Mouse (Mus musculus) T-cell, adult 2 months (primary cell): Measurements from ENCODE around the gene Taf13.
A peak's percentile ranks its signal among the peaks of the same experiment; 100 is the strongest.

ENCODE experiments used
- DNase-seq: peaks from one replicate; pipeline ENCODE4 v3.0.0; 2022; ENCODE audit warnings: low spot score

Taf13 gene

DNA sequence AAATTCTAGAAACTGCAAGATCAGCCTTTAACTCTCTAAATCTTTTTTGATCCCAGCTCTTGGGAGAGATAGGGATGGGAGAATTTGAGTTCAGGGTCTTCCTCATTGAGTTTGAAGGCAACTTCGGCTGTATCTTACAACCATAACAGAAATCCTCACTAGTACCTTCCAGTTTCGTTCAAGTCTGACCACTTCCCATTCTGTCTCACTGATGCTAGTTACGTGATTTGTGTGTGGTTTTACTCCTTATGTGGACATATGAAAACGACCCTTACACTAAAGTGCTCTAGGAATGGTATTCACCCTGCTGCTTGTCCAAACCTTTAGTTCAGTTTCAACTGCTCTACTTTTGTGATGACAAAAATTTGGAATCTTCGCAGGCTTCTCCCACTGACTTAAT lies 2.5 kb downstream of the Taf13 start:
- DNase-seq, result no peak

DNA sequence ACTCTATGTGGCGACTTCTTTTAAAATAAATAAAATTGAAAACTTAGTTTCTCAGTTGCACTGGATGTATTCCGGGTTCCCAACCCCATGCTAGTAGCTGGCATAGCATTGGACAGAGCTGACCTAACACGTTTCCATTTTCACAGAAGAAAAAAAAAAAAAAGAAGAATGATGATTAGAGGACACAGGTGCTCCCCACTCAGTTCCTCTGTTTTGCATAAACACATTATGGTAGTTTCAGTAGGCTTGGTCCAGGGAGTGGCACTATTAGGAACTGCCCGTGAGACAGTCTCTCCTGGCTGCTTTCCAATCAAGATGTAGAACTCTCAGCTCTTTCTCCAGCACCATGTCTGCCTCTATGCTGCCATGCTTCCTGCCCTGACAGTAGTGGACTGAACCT lies 13.1 kb downstream of the Taf13 start:
- no peak for DNase-seq

DNA sequence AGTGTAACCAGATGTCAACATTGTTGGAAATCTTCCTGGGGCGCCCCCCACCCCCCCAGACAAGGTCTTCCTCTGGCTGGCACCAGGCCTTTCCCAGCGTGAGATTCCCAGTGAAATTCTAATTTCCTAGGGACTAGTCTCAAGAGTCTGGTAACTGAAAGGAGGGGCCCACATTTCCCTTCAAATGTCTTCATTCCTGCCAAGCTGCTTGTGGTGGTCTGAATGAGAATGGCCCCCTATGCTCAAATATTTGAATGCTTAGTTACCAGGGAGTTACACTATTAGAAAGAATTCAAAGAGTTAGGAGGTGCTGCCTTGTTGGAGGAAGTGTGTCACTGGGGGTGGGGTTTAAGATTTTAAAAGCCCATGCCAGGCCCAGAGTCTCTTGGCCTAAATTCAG lies 16.9 kb downstream of the Taf13 start:
- no peak for DNase-seq

DNA sequence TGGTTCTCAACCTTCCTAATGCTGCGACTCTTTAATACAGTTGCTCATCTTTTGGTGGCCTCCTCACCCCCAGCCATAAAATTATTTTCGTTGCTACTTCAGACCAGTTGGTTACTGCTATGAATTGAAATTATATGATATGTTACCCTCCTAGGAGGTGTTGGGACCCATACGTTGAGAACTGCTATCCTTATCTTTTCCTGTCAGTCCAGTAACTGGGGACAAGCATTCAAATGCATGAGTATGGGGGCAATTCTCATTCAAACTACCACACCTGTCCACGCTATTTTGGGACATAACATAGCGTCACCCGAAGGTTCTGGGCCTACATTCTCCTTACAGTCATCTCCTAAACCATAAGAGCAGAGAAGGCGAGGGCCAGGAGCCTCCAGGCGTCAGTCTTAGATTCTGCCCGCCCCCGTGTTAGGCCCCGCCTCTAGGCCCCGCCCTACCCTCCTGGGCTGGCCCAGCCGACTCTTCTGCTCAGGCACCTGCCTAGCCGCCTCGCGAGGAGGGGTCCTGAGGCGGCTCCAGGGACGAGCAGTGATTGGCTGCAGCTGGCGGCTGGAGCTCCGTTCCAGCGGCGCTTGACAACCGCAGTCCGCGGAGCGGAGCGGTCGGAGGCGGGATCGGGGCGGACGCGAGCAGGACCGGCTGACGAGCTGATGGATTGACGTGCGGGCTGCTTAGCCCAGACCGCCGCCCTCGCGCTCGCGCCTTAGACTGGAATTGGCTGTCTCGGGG lies 19.5 kb downstream of the Taf13 start, which contains the start of gene Wdr47:
Wdr47 (plus strand) TSS at position 494 of the 744 bp plus-strand sequence.
- peak; percentile 97 for DNase-seq

DNA sequence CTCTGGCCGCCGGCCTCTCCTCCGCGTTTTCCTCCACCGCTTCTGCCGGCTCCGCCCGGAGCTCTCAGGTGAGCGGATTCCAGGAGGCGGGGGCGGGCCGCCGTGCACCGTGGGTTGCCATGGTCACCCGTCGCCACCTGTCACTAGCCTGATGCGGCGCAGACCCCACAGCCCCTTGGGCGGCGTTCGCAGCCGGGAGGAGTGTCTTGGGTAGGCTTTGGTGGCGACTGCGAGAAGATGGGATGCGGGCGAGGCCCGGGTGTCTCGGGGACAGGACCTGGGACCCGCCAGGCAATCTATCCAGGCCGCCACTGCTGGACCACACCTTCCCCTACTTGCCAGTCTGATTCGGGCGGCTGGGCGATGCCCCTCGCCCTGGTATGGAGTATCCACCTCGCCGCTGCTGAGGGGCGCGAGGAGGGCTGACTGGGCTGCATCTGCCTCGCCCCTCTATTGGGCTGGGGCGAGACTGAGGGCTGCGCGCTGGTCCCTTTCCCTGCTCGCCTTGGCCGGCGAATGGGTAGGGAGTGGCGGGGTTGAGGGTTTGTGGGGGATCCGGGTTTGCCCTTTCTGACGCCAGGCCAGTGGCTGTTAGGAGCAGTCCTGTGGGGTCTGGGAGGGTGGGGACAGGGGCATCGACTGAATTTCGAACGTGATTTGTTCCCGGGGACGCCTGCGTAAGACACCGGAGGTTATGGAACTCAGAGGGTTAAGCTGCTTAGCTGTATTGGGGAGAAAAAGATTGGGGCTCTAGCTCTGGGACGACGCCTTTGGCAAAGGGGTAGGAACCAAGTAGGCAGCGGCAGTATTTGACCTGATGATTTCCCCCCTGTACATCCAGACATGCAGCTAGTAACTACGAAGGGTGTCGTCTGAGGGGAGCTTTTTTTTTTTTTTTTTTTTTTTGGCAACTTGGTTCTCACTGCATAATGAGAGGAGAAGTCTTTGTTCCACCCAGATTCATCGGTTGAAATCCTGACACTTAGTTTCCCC lies 20.3 kb downstream of the Taf13 start:
- DNase-seq, result no peak

DNA sequence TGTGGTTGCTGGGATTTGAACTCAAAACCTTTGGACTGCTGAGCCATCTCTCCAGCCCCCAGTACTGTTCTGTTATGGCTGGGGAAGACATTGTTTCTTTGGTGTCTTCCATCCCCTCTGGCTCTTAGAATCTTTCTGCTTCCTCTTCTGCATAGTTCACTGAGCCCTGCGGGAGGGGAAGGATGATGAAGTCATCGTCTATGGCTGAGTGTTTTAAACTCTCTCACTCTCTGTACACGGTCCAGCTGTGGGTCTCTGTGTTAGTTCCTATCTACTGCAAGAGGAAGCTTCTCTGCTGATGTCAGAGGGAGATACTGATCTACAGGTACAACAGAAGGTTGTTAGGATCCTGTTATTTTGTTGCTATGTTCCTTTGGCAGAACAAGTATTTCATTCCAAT lies 37.4 kb downstream of the Taf13 start:
- DNase-seq, result no peak
